Mouse (Mus musculus): ENCODE measurements at regions not wholly inside any gene's neighbourhood (a gene's known extent, or its start where the extent isn't known, plus 50 kb on each side); places are given as distances from the start of the nearest gene placed in this dataset.
A peak's percentile ranks its signal among the peaks of the same experiment; 100 is the strongest.

GRCm38 (mm10) chr4:105384826-105385225 is 227.7 kb downstream of the Plpp3 start:
- H3ac ChIP-seq (ENCODE audit: control insufficient read depth, insufficient read length) = no peak overlapping the region
- TF ChIP-seq E2F4 (IDR thresholded peaks at IDR 0.05; ENCODE audit: insufficient read depth) (no peak), POLR2A (IDR thresholded peaks at IDR 0.05; ENCODE audit: insufficient read length, low read depth) (no peak), CEBPB (IDR thresholded peaks at IDR 0.05; ENCODE audit: insufficient read depth, poor library complexity, severe bottlenecking) (no peak), REST (IDR thresholded peaks at IDR 0.05; ENCODE audit: insufficient read depth, insufficient read length) (no peak), TCF3 (IDR thresholded peaks at IDR 0.05; ENCODE audit: insufficient read length, low read depth) (no peak)
- H3K79me2 ChIP-seq (ENCODE audit: control insufficient read depth, insufficient read depth) = no peaks in the 10 kb centered on the region

DNA sequence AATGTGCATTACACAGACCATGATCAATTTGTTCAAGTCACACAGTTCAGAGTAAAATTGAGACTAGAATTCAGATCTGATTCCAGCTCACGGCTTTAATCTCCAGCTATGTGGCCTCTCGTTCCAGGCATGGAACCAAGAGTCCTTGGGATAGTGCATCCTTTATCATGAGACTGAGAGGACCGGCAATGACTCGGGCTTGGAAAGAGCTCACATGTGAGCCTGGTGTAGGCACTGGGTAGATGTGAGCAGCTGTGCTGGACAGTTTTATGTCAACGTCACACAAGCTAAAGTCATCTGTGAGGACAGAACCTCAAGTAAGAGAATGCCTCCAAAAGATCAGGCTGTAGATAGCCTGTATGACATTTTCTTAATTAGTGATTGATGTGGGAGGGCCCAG is 228.3 kb downstream of the Plpp3 start:
- Histone ChIP-seq H3K27me3 (ENCODE audit: control insufficient read depth, insufficient read depth, insufficient read length) (no peaks in the 10 kb centered on the region), H3K79me2 (ENCODE audit: control insufficient read depth, insufficient read depth) (no peaks in the 10 kb centered on the region), H3K4me2 (ENCODE audit: low read depth) (no peak overlapping the region), H3K4me3 (no peak overlapping the region), H3K36me3 (ENCODE audit: control insufficient read depth, insufficient read depth) (no peaks in the 10 kb centered on the region), H3ac (ENCODE audit: control insufficient read depth, insufficient read length) (no peak overlapping the region)
- TF ChIP-seq REST (IDR thresholded peaks at IDR 0.05; ENCODE audit: insufficient read depth, insufficient read length) = no peak
- TF ChIP-seq CEBPB (IDR thresholded peaks at IDR 0.05; ENCODE audit: insufficient read depth, poor library complexity, severe bottlenecking) = no peak
- TF ChIP-seq MYOD1 (IDR thresholded peaks at IDR 0.05; ENCODE audit: control insufficient read depth in 1 of 3, insufficient read length in 2 of 3, low read depth in 2 of 3) = no peak
- no peak for TF ChIP-seq TCF12 (IDR thresholded peaks at IDR 0.05; ENCODE audit: insufficient read depth, poor library complexity, severe bottlenecking)
- no peak for TF ChIP-seq POLR2AphosphoS2 (IDR thresholded peaks at IDR 0.05; ENCODE audit: insufficient read length, low read depth)
- no peak for TF ChIP-seq MYOG (IDR thresholded peaks at IDR 0.05; ENCODE audit: control insufficient read depth in 1 of 3, insufficient read depth in 1 of 3, insufficient read length in 2 of 3, low read depth in 2 of 3)
- TF ChIP-seq POLR2A (IDR thresholded peaks at IDR 0.05; ENCODE audit: insufficient read length, low read depth) = no peak
- no peak for TF ChIP-seq MAX (IDR thresholded peaks at IDR 0.05; ENCODE audit: low read depth)
- TF ChIP-seq TCF3 (IDR thresholded peaks at IDR 0.05; ENCODE audit: insufficient read length, low read depth) = no peak
- TF ChIP-seq E2F4 (IDR thresholded peaks at IDR 0.05; ENCODE audit: insufficient read depth) = no peak
- TF ChIP-seq USF1 (IDR thresholded peaks at IDR 0.05; ENCODE audit: low read depth) = no peak
- TF ChIP-seq SRF (IDR thresholded peaks at IDR 0.05; ENCODE audit: control insufficient read depth, insufficient read length, low read depth) = no peak

More at GRCm38 (mm10) chr4:105384826-105385225, 227.7 kb downstream of the Plpp3 start:
- Histone ChIP-seq H3K4me3 (no peak overlapping the region), H3K4me2 (ENCODE audit: low read depth) (no peak overlapping the region), H3K27me3 (ENCODE audit: control insufficient read depth, insufficient read depth, insufficient read length) (no peaks in the 10 kb centered on the region), H3K36me3 (ENCODE audit: control insufficient read depth, insufficient read depth) (no peaks in the 10 kb centered on the region)

- no peak overlapping the region for H3ac ChIP-seq (ENCODE audit: control insufficient read depth, insufficient read length)
- H3K27me3 ChIP-seq (ENCODE audit: control insufficient read depth, insufficient read depth, insufficient read length) = no peaks in the 10 kb centered on the region
- H3K4me2 ChIP-seq (ENCODE audit: low read depth) = no peak overlapping the region
- no peak overlapping the region for H3K4me3 ChIP-seq
- H3K79me2 ChIP-seq (ENCODE audit: control insufficient read depth, insufficient read depth) = no peaks in the 10 kb centered on the region
- TF ChIP-seq E2F4 (IDR thresholded peaks at IDR 0.05; ENCODE audit: insufficient read depth) (no peak), POLR2A (IDR thresholded peaks at IDR 0.05; ENCODE audit: insufficient read length, low read depth) (no peak), SRF (IDR thresholded peaks at IDR 0.05; ENCODE audit: control insufficient read depth, insufficient read length, low read depth) (no peak), MYOG (IDR thresholded peaks at IDR 0.05; ENCODE audit: control insufficient read depth in 1 of 3, insufficient read depth in 1 of 3, insufficient read length in 2 of 3, low read depth in 2 of 3) (peak in 1 of 3 experiments; percentile 2), TCF12 (IDR thresholded peaks at IDR 0.05; ENCODE audit: insufficient read depth, poor library complexity, severe bottlenecking) (no peak), MYOD1 (IDR thresholded peaks at IDR 0.05; ENCODE audit: control insufficient read depth in 1 of 3, insufficient read length in 2 of 3, low read depth in 2 of 3) (no peak), REST (IDR thresholded peaks at IDR 0.05; ENCODE audit: insufficient read depth, insufficient read length) (no peak)
- H3K36me3 ChIP-seq (ENCODE audit: control insufficient read depth, insufficient read depth) = no peaks in the 10 kb centered on the region
Observed at GRCm38 (mm10) chr4:105390378-105390777, 233.2 kb downstream of the Plpp3 start.

DNA sequence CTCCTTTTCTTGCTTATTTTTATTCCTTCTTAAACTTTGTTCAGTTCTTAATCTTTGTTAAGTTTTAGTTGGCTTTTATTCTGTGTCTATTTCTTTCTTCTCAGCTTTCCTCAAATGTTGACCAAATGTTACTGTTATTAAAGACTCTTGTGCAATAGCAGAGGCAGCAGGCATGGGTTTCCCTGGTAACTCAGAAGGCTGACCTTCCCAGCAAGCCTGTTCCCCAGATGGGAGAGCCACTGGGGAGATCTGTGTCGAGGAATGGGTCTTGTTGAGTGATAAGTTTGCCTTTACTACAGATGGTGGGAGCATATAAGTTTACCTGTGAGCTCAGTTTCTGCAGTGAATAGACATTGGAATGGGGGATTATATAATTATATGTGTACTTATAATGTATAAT is 237.2 kb downstream of the Plpp3 start:
- TF ChIP-seq TCF12 (IDR thresholded peaks at IDR 0.05; ENCODE audit: insufficient read depth, poor library complexity, severe bottlenecking) = no peak
- no peak for TF ChIP-seq E2F4 (IDR thresholded peaks at IDR 0.05; ENCODE audit: insufficient read depth)
- no peak for TF ChIP-seq SRF (IDR thresholded peaks at IDR 0.05; ENCODE audit: control insufficient read depth, insufficient read length, low read depth)
- TF ChIP-seq POLR2A (IDR thresholded peaks at IDR 0.05; ENCODE audit: insufficient read length, low read depth) = no peak
- TF ChIP-seq TCF3 (IDR thresholded peaks at IDR 0.05; ENCODE audit: insufficient read length, low read depth) = no peak
- TF ChIP-seq CEBPB (IDR thresholded peaks at IDR 0.05; ENCODE audit: insufficient read depth, poor library complexity, severe bottlenecking) = no peak
- TF ChIP-seq MYOD1 (IDR thresholded peaks at IDR 0.05; ENCODE audit: control insufficient read depth in 1 of 3, insufficient read length in 2 of 3, low read depth in 2 of 3) = no peak
- TF ChIP-seq MYOG (IDR thresholded peaks at IDR 0.05; ENCODE audit: control insufficient read depth in 1 of 3, insufficient read depth in 1 of 3, insufficient read length in 2 of 3, low read depth in 2 of 3) = no peak
- no peak for TF ChIP-seq REST (IDR thresholded peaks at IDR 0.05; ENCODE audit: insufficient read depth, insufficient read length)
- no peak for TF ChIP-seq USF1 (IDR thresholded peaks at IDR 0.05; ENCODE audit: low read depth)
- no peak for TF ChIP-seq POLR2AphosphoS2 (IDR thresholded peaks at IDR 0.05; ENCODE audit: insufficient read length, low read depth)
- no peak for TF ChIP-seq MAX (IDR thresholded peaks at IDR 0.05; ENCODE audit: low read depth)
- no peaks in the 10 kb centered on the region for H3K27me3 ChIP-seq (ENCODE audit: control insufficient read depth, insufficient read depth, insufficient read length)
- H3K36me3 ChIP-seq (ENCODE audit: control insufficient read depth, insufficient read depth) = no peaks in the 10 kb centered on the region
- H3K79me2 ChIP-seq (ENCODE audit: control insufficient read depth, insufficient read depth) = no peaks in the 10 kb centered on the region
- no peak overlapping the region for H3K4me2 ChIP-seq (ENCODE audit: low read depth)
- no peak overlapping the region for H3ac ChIP-seq (ENCODE audit: control insufficient read depth, insufficient read length)
- no peak overlapping the region for H3K4me3 ChIP-seq

DNA sequence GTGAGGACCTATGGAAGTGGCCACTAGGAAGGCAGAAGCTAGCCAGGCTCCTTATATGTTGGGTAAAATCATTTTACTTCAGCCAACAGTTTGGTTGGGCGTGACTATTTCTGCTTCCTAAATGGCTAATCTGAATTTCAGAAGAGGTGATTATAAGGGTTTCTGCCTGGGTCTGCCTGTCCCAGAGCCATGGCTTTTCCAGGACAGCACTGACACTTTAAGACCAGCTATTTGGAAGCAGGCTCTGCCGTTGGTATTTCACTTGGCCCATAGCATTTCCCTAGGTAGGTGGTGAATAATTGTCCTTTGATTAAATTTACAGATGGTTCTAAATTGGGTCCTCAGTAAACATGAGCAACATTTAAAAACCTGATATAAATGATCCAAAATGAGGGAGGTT is 240.3 kb downstream of the Plpp3 start:
- H3K27me3 ChIP-seq (ENCODE audit: control insufficient read depth, insufficient read depth, insufficient read length) = no peaks in the 10 kb centered on the region
- no peak for TF ChIP-seq MAX (IDR thresholded peaks at IDR 0.05; ENCODE audit: low read depth)
- no peak for TF ChIP-seq SRF (IDR thresholded peaks at IDR 0.05; ENCODE audit: control insufficient read depth, insufficient read length, low read depth)
- no peak for TF ChIP-seq TCF3 (IDR thresholded peaks at IDR 0.05; ENCODE audit: insufficient read length, low read depth)
- no peak for TF ChIP-seq REST (IDR thresholded peaks at IDR 0.05; ENCODE audit: insufficient read depth, insufficient read length)
- TF ChIP-seq POLR2A (IDR thresholded peaks at IDR 0.05; ENCODE audit: insufficient read length, low read depth) = no peak
- TF ChIP-seq MYOD1 (IDR thresholded peaks at IDR 0.05; ENCODE audit: control insufficient read depth in 1 of 3, insufficient read length in 2 of 3, low read depth in 2 of 3) = no peak
- no peak for TF ChIP-seq CEBPB (IDR thresholded peaks at IDR 0.05; ENCODE audit: insufficient read depth, poor library complexity, severe bottlenecking)
- TF ChIP-seq POLR2AphosphoS2 (IDR thresholded peaks at IDR 0.05; ENCODE audit: insufficient read length, low read depth) = no peak
- no peak for TF ChIP-seq TCF12 (IDR thresholded peaks at IDR 0.05; ENCODE audit: insufficient read depth, poor library complexity, severe bottlenecking)
- no peak for TF ChIP-seq E2F4 (IDR thresholded peaks at IDR 0.05; ENCODE audit: insufficient read depth)
- no peak for TF ChIP-seq MYOG (IDR thresholded peaks at IDR 0.05; ENCODE audit: control insufficient read depth in 1 of 3, insufficient read depth in 1 of 3, insufficient read length in 2 of 3, low read depth in 2 of 3)
- TF ChIP-seq USF1 (IDR thresholded peaks at IDR 0.05; ENCODE audit: low read depth) = no peak
- H3K36me3 ChIP-seq (ENCODE audit: control insufficient read depth, insufficient read depth) = no peaks in the 10 kb centered on the region
- no peak overlapping the region for H3ac ChIP-seq (ENCODE audit: control insufficient read depth, insufficient read length)
- no peak overlapping the region for H3K4me3 ChIP-seq
- H3K79me2 ChIP-seq (ENCODE audit: control insufficient read depth, insufficient read depth) = no peaks in the 10 kb centered on the region
- H3K4me2 ChIP-seq (ENCODE audit: low read depth) = no peak overlapping the region

All from myocyte (in vitro differentiated cells).